Mouse (Mus musculus) ES-Bruce4 (cell line): Measurements from ENCODE around the gene Tmem38a. TPM values are rescaled to one million over a fixed set of nuclear protein-coding genes. Genes with fewer than 3 reads are reported as not detected.

Source experiments
- H3K27ac ChIP-seq: 2 replicates; pipeline ENCODE4 v1.5.1; 2012; ENCODE audit warnings: low read length, inconsistent platforms; ENCODE audit not compliant: insufficient read depth
- H3K27me3 ChIP-seq: 2 replicates; pipeline ENCODE4 v1.6.1; 2012; ENCODE audit warnings: mild to moderate bottlenecking, low read length, inconsistent platforms; ENCODE audit not compliant: control insufficient read depth, poor library complexity, insufficient read depth, severe bottlenecking
- H3K36me3 ChIP-seq: 2 replicates; pipeline ENCODE4 v1.6.1; 2012; ENCODE audit warnings: inconsistent platforms, mild to moderate bottlenecking, low read length, moderate library complexity; ENCODE audit not compliant: control insufficient read depth, poor library complexity, insufficient read depth, severe bottlenecking
- H3K4me1 ChIP-seq: one replicate; pipeline ENCODE4 v1.8.1; 2011; ENCODE audit warnings: low read length; ENCODE audit not compliant: control insufficient read depth, insufficient read depth
- H3K4me3 ChIP-seq: 2 replicates; pipeline ENCODE4 v1.5.1; 2011; ENCODE audit warnings: low read depth, mild to moderate bottlenecking, low read length
- H3K9ac ChIP-seq: 2 replicates; pipeline ENCODE4 v1.6.1; 2012; ENCODE audit warnings: low read depth, mild to moderate bottlenecking, inconsistent platforms; ENCODE audit not compliant: poor library complexity, severe bottlenecking
- H3K9me3 ChIP-seq: replicated peaks from 2 replicates; pipeline ENCODE4 v1.6.1; 2012; ENCODE audit warnings: mild to moderate bottlenecking, low read length, inconsistent platforms; ENCODE audit not compliant: control insufficient read depth, poor library complexity, insufficient read depth, severe bottlenecking
- CTCF ChIP-seq: IDR thresholded peaks from one replicate; pipeline ENCODE4 v1.8.1; 2011; ENCODE audit warnings: low read depth, low read length
- EP300 ChIP-seq: IDR thresholded peaks from 2 replicates; pipeline ENCODE4 v1.6.1; 2011; ENCODE audit warnings: low read depth, low read length; ENCODE audit not compliant: insufficient read depth
- POLR2A ChIP-seq: IDR thresholded peaks from one replicate; pipeline ENCODE4 v1.8.1; 2011; ENCODE audit warnings: low read length; ENCODE audit not compliant: insufficient read depth
- polyA plus RNA-seq: library from polyadenylated mRNA; stranded (reverse); fragments of >200 nt; gene quantifications from 2 replicates; pipeline ENCODE4 v1.2.4, GENCODE M21; 2011; ENCODE audit warnings: low read depth; ENCODE audit not compliant: missing spikeins, insufficient read depth, insufficient read length

Tmem38a gene
- 12.2 and 14.7 TPM in 2 replicates for polyA plus RNA-seq

DNA sequence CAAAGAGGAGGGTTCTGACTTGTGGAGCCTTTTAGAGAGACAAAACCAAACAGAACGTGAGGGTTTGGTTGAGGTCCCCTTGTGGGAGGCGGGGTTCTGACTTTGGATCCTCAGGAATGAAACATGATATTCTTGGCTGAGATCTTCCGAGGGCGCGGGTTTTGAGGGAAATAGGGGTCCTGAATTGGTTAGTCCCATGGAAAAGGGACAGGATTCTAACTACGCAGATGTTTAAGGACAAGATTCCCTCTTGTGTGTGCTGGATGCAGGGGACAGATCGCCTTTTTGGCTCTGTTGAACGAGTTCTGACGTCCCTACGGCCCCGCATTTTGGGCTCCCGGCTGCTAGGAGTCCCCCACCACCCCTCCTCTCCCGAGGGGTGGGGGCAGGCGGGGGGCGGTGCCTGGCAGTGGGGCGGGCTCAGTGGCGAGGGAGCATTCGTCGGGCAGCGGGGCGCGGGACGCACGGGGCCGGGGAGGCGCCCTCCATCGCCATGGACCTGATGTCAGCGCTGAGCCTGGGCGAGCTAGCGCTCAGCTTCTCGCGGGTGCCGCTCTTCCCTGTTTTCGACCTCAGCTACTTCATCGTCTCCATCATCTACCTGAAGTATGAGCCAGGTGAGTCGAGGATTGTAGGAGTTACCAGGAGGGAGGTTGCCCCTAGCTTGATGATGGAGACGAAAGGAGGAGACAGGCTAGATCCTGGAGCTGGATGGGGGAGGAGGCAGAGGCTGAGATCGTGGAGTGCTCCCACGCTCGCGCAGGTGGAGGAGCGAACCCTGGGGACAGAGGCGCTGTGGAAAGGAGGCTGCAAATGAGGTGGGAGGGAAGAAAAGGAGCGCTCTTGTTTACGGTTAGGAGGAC, at the start of gene Tmem38a:
Gene Tmem38a (plus strand): TSS at position 445 of the 863 bp plus-strand sequence.
- no peaks in the 10 kb centered on the region for H3K9me3 ChIP-seq
- peak within 1 kb of the TSS; percentile 82 for H3K27ac ChIP-seq
- TF ChIP-seq EP300 = no peak
- TF ChIP-seq POLR2A = peak; percentile 48
- peaks cover 2% of the 10 kb centered on the region for H3K4me1 ChIP-seq
- H3K9ac ChIP-seq = peak within 1 kb of the TSS; percentile 88
- H3K36me3 ChIP-seq = peaks cover 28% of the 10 kb centered on the region
- H3K27me3 ChIP-seq = no peaks in the 10 kb centered on the region
- H3K4me3 ChIP-seq = peak within 1 kb of the TSS; percentile 95

DNA sequence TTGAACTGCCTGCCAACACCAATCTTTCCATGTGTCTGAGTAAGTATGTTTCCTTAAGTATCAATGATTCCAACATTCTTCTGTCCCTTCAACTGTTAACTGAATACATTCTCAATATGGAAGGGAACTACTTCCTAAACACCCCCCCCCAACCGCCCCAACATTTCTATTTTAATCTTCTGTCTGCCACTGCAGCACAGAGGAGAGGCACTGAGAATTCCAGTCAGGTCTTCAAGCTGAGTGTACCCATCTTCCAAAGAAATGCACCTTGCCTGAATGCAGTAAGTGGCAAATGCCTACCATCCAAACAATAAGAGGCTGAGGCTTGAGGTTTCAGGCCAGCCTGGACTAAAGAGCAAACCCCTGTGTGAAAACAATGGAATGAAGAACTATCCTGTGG, 39.8 kb upstream of the Tmem38a start:
- no peaks in the 10 kb centered on the region for H3K9me3 ChIP-seq
- no peak for TF ChIP-seq EP300
- TF ChIP-seq CTCF = no peak
- no peak for TF ChIP-seq POLR2A
- H3K27ac ChIP-seq = no peak overlapping the region
- no peak overlapping the region for H3K4me3 ChIP-seq
- H3K27me3 ChIP-seq = no peaks in the 10 kb centered on the region
- no peak overlapping the region for H3K9ac ChIP-seq
- H3K36me3 ChIP-seq = peaks cover 2% of the 10 kb centered on the region; the same call in 1 of the 2 replicates
- peaks cover 3% of the 10 kb centered on the region for H3K4me1 ChIP-seq

GRCm38 (mm10) chr8:72534888-72535287, 37.0 kb upstream of the Tmem38a start:
- no peak overlapping the region for H3K27ac ChIP-seq
- TF ChIP-seq CTCF = no peak
- TF ChIP-seq EP300 = no peak
- TF ChIP-seq POLR2A = no peak
- H3K4me1 ChIP-seq = peaks cover 5% of the 10 kb centered on the region
- no peaks in the 10 kb centered on the region for H3K27me3 ChIP-seq
- peaks cover 2% of the 10 kb centered on the region; the same call in 1 of the 2 replicates for H3K36me3 ChIP-seq
- no peak overlapping the region for H3K4me3 ChIP-seq
- no peaks in the 10 kb centered on the region for H3K9me3 ChIP-seq
- H3K9ac ChIP-seq = no peak overlapping the region

DNA sequence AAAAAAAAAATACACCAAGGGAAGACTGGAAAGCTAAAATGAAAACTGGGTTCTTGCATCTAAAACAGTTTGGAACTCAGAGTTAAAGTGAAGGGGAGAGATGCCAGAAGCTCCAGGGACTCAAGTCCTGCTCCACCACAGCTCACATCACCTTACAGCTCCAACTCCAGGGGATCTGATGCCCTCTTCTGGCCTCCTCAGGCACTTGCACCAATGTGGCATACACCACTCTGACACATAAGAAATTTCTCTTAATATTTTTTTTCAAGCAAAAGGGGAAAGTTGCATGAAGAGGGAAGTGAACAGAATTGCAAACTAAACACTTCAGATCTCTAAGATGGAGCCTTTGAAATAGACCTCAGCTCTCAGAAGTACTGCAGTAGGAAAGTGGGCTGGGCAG, 32.6 kb upstream of the Tmem38a start:
- no peaks in the 10 kb centered on the region for H3K9me3 ChIP-seq
- no peak overlapping the region for H3K4me3 ChIP-seq
- peaks cover 2% of the 10 kb centered on the region for H3K4me1 ChIP-seq
- no peak overlapping the region for H3K9ac ChIP-seq
- no peaks in the 10 kb centered on the region for H3K27me3 ChIP-seq
- TF ChIP-seq CTCF (peak; percentile 68), POLR2A (no peak), EP300 (no peak)
- H3K36me3 ChIP-seq = peaks cover 7% of the 10 kb centered on the region; the same call in 1 of the 2 replicates
- H3K27ac ChIP-seq = no peak overlapping the region

DNA sequence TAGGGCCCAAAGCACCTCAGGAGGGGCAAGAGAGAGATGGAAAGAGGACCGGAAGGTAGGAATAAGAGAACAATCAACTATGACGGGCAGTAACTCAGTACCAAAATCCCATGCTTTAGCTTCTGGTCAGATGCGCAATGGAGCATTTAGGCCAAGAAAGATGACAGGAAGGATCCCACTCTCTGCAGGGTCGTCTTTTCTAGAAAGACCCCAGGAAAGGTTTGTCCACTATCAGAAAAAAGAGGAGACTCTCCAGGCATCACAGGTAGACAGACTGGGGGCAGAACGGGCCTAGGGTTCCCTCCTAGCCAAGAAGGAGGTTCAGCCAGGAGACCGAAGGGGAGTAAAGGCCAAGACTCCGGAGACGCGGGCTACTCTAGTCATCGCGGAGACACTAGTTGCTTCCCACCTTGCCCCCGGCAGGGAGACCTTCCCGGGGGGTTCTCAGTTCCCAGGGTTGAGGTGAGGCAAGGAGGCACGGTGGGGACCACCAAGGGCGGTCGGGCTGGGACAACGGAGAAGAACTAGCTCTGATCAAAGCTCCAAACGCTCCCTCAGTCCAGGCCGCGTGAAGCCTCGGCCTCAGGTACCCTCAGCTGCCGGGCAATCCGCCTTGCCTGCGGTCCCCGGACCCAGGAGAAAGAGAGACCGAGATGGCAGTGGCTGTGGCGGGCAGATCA, 24.6 kb upstream of the Tmem38a start:
- Histone ChIP-seq H3K4me3 (peak overlapping the region; percentile 69), H3K4me1 (no peaks in the 10 kb centered on the region), H3K36me3 (peaks cover 20% of the 10 kb centered on the region), H3K9me3 (no peaks in the 10 kb centered on the region), H3K9ac (peak overlapping the region; percentile 92), H3K27ac (no peak overlapping the region), H3K27me3 (no peaks in the 10 kb centered on the region)
- TF ChIP-seq EP300 = no peak
- no peak for TF ChIP-seq CTCF
- TF ChIP-seq POLR2A = no peak
